In the genomic region with DNA sequence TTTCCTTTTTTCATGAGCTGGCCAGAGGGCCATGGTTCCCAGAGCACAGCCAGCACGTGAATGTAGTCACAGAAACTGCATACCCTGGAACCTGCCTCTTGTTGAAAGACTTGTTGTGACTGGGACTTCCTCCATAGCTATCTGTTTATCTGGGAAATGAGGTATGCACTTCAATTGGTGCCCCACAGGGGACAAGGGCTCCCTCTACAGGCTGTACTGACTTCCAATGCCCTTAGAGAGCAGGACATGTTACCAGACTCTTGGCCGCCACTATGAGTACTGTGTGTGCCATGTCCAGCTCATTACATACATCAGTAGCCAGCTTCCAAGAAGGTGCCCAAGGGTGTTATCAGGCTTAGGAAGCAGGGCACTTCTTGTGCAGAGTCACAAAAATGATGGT, we compare ENCODE assay signal across 8 mouse cellular contexts. TPM values are rescaled to one million over a fixed set of nuclear protein-coding genes. Genes with fewer than 3 reads are reported as not detected.
A peak's percentile ranks its signal among the peaks of the same experiment; 100 is the strongest.
DNase-seq lines count a peak whose midpoint lies in the region; ATAC-seq and TF ChIP-seq lines count a peak whose summit lies in the region.

No protein-coding gene starts in this region.

- no peaks in the 10 kb centered on the region for H3K27me3 ChIP-seq in hindbrain, postnatal 0 days (ENCODE audit: insufficient read depth, low read length)
- no peaks in the 10 kb centered on the region for H3K27me3 ChIP-seq in hindbrain, embryonic 16.5 days (replicated peaks; ENCODE audit: control insufficient read depth, insufficient read depth, low read length)
- H3K27me3 ChIP-seq in intestine, postnatal 0 days (replicated peaks; ENCODE audit: control insufficient read depth, insufficient read depth, low read length) = no peaks in the 10 kb centered on the region

- no peak for ATAC-seq in hindbrain, postnatal 0 days
- no peak for ATAC-seq in hindbrain, embryonic 16.5 days
- peak; percentile 54; the same call in 1 of the 2 replicates for ATAC-seq in intestine, postnatal 0 days

- H3K4me3 ChIP-seq in hindbrain, postnatal 0 days (ENCODE audit: low read length) = no peak overlapping the region
- no peak overlapping the region for H3K4me3 ChIP-seq in hindbrain, embryonic 16.5 days (ENCODE audit: low read length)
- no peak overlapping the region for H3K4me3 ChIP-seq in intestine, postnatal 0 days (ENCODE audit: low read depth, low read length)

- H3K27ac ChIP-seq in hindbrain, postnatal 0 days = no peak overlapping the region
- no peak overlapping the region for H3K27ac ChIP-seq in hindbrain, embryonic 16.5 days (ENCODE audit: low read depth, low read length)
- no peak overlapping the region for H3K27ac ChIP-seq in intestine, postnatal 0 days (ENCODE audit: low read depth, low read length)

- no peak overlapping the region for H3K4me2 ChIP-seq in hindbrain, postnatal 0 days (ENCODE audit: low read depth, low read length)
- H3K4me2 ChIP-seq in hindbrain, embryonic 16.5 days (ENCODE audit: low read length) = no peak overlapping the region
- H3K4me2 ChIP-seq in intestine, postnatal 0 days (replicated peaks; ENCODE audit: low read depth) = no peak overlapping the region

- peaks cover 63% of the 10 kb centered on the region for H3K36me3 ChIP-seq in hindbrain, postnatal 0 days (ENCODE audit: insufficient read depth, low read length)
- peaks cover 41% of the 10 kb centered on the region for H3K36me3 ChIP-seq in hindbrain, embryonic 16.5 days (ENCODE audit: control insufficient read depth, insufficient read depth, low read length)
- H3K36me3 ChIP-seq in intestine, postnatal 0 days (ENCODE audit: control insufficient read depth, insufficient read depth) = peaks cover 69% of the 10 kb centered on the region

- TF ChIP-seq CTCF in hindbrain, postnatal 0 days (IDR thresholded peaks at IDR 0.05; ENCODE audit: low read depth) = peak; percentile 53
- TF ChIP-seq CTCF in intestine, postnatal 0 days (IDR thresholded peaks at IDR 0.05; ENCODE audit: low read depth) = peak; percentile 83

- peak; percentile 40 for DNase-seq in hindbrain, postnatal 0 days (ENCODE audit: low spot score)
- DNase-seq in B cell, adult 2 months = peak; percentile 31 to 40
- DNase-seq in T-cell, adult 2 months (ENCODE audit: low spot score) = peak; percentile 15
- DNase-seq in thymus, postnatal 4 days = peak; percentile 65
- no peak for DNase-seq in urinary bladder, adult 18-20 months (ENCODE audit: low spot score in 2 of 2)
- no peak for DNase-seq in spleen, postnatal 4 days (ENCODE audit: low spot score in 2 of 2)

- H3K9me3 ChIP-seq in hindbrain, postnatal 0 days (ENCODE audit: low read length) = no peaks in the 10 kb centered on the region
- H3K9me3 ChIP-seq in hindbrain, embryonic 16.5 days (ENCODE audit: control insufficient read depth, low read length) = no peaks in the 10 kb centered on the region
- H3K9me3 ChIP-seq in intestine, postnatal 0 days (ENCODE audit: control insufficient read depth) = no peaks in the 10 kb centered on the region

- no peaks in the 10 kb centered on the region for H3K4me1 ChIP-seq in hindbrain, postnatal 0 days (ENCODE audit: insufficient read depth, low read length)
- H3K4me1 ChIP-seq in hindbrain, embryonic 16.5 days (ENCODE audit: control insufficient read depth, insufficient read depth, low read depth, low read length) = no peaks in the 10 kb centered on the region
- no peaks in the 10 kb centered on the region for H3K4me1 ChIP-seq in intestine, postnatal 0 days (replicated peaks; ENCODE audit: control insufficient read depth, insufficient read depth, low read length)

- 68% methylated on average over 2 of the region's 2 CpGs for WGBS in hindbrain, postnatal 0 days
- WGBS in hindbrain, embryonic 16.5 days = 90% methylated on average over 2 of the region's 2 CpGs
- 62% methylated on average over 2 of the region's 2 CpGs for WGBS in intestine, postnatal 0 days

- no peak overlapping the region for H3K9ac ChIP-seq in hindbrain, postnatal 0 days (replicated peaks; ENCODE audit: low read length)
- H3K9ac ChIP-seq in hindbrain, embryonic 16.5 days (ENCODE audit: low read depth, low read length) = no peak overlapping the region
- no peak overlapping the region for H3K9ac ChIP-seq in intestine, postnatal 0 days (ENCODE audit: low read depth, low read length)

RNA-seq across cellular contexts. Expression of gene Ajm1, which starts 10.3 kb away (rescaled TPM):
- total RNA-seq in hindbrain, postnatal 0 days (2014; rRNA removed) = 22.4 and 29.1 TPM in 2 replicates
- polyA plus RNA-seq in hindbrain, postnatal 0 days (2015; fragmentation: Nextera tagmentation; extraction: Ambion mirVana) = 18.8 and 19.8 TPM in 2 replicates
- polyA plus RNA-seq in hindbrain, embryonic 16.5 days (2015; fragmentation: Nextera tagmentation; extraction: Ambion mirVana) = 12.0 and 15.1 TPM in 2 replicates
- polyA plus RNA-seq in intestine, postnatal 0 days (2015; fragmentation: Nextera tagmentation; extraction: Ambion mirVana) = 0.68 and 0.78 TPM in 2 replicates

RNA-seq across cellular contexts. Expression of gene Rabl6, which starts 16.5 kb away (rescaled TPM):
- 71.8 and 74.9 TPM in 2 replicates for total RNA-seq in hindbrain, postnatal 0 days (2014; rRNA removed)
- polyA plus RNA-seq in hindbrain, postnatal 0 days (2015; fragmentation: Nextera tagmentation; extraction: Ambion mirVana) = 53.0 and 62.4 TPM in 2 replicates
- polyA plus RNA-seq in hindbrain, embryonic 16.5 days (2015; fragmentation: Nextera tagmentation; extraction: Ambion mirVana) = 65.3 and 71.8 TPM in 2 replicates
- 26.8 and 26.9 TPM in 2 replicates for polyA plus RNA-seq in intestine, postnatal 0 days (2015; fragmentation: Nextera tagmentation; extraction: Ambion mirVana)

RNA-seq across cellular contexts. Expression of gene Phpt1, which starts 16.8 kb away (rescaled TPM):
- 35.4 and 48.2 TPM in 2 replicates for total RNA-seq in hindbrain, postnatal 0 days (2014; rRNA removed)
- 232 and 242 TPM in 2 replicates for polyA plus RNA-seq in hindbrain, postnatal 0 days (2015; fragmentation: Nextera tagmentation; extraction: Ambion mirVana)
- polyA plus RNA-seq in hindbrain, embryonic 16.5 days (2015; fragmentation: Nextera tagmentation; extraction: Ambion mirVana) = 164 and 178 TPM in 2 replicates
- polyA plus RNA-seq in intestine, postnatal 0 days (2015; fragmentation: Nextera tagmentation; extraction: Ambion mirVana) = 116 TPM in 2 replicates

RNA-seq across cellular contexts. Expression of gene Mamdc4, which starts 17.2 kb away (rescaled TPM):
- total RNA-seq in hindbrain, postnatal 0 days (2014; rRNA removed) = 1.2 and 2.5 TPM in 2 replicates
- polyA plus RNA-seq in hindbrain, postnatal 0 days (2015; fragmentation: Nextera tagmentation; extraction: Ambion mirVana) = 1.2 and 2.0 TPM in 2 replicates
- 1.8 and 3.7 TPM in 2 replicates for polyA plus RNA-seq in hindbrain, embryonic 16.5 days (2015; fragmentation: Nextera tagmentation; extraction: Ambion mirVana)
- polyA plus RNA-seq in intestine, postnatal 0 days (2015; fragmentation: Nextera tagmentation; extraction: Ambion mirVana) = 588 and 718 TPM in 2 replicates

RNA-seq across cellular contexts. Expression of gene Ccdc183, which starts 25.6 kb away (rescaled TPM):
- total RNA-seq in hindbrain, postnatal 0 days (2014; rRNA removed) = not detected in 2 replicates
- polyA plus RNA-seq in hindbrain, postnatal 0 days (2015; fragmentation: Nextera tagmentation; extraction: Ambion mirVana) = 0.35 and 0.48 TPM in 2 replicates
- polyA plus RNA-seq in hindbrain, embryonic 16.5 days (2015; fragmentation: Nextera tagmentation; extraction: Ambion mirVana) = 0.13 and 0.34 TPM in 2 replicates
- 0.09 and 0.16 TPM in 2 replicates for polyA plus RNA-seq in intestine, postnatal 0 days (2015; fragmentation: Nextera tagmentation; extraction: Ambion mirVana)

Comparison
In these comparisons a context has a peak if more than half of its experiments do, and no peak if none do; other contexts are left out.
1. DNase-seq: peak in hindbrain, postnatal 0 days (single experiment), B cell, adult 2 months (2 of 2), T-cell, adult 2 months (single experiment) and thymus, postnatal 4 days (single experiment); none in urinary bladder, adult 18-20 months (0 of 2) and spleen, postnatal 4 days (0 of 2).